Mouse (Mus musculus) G1E (cell line): ENCODE results near the gene Sel1l3. TPM values are rescaled to one million over a fixed set of nuclear protein-coding genes. Genes with fewer than 3 reads are reported as not detected.
A peak's percentile ranks its signal among the peaks of the same experiment; 100 is the strongest.

Source experiments
- ATAC-seq: 2 replicates; pipeline ENCODE4 v1.8.0; 2016; ENCODE audit warnings: mild to moderate bottlenecking; ENCODE audit not compliant: insufficient number of reproducible peaks, poor library complexity, low FRiP score, severe bottlenecking; ENCODE audit errors: extremely low read depth
- DNase-seq: peaks from one replicate; pipeline ENCODE4 v3.0.0; 2012; ENCODE audit warnings: low spot score
- H3K27me3 ChIP-seq: 2 replicates; pipeline ENCODE4 v1.6.1; 2012; ENCODE audit warnings: mild to moderate bottlenecking, low read length, inconsistent platforms; ENCODE audit not compliant: insufficient read depth
- H3K36me3 ChIP-seq: replicated peaks from 2 replicates; pipeline ENCODE3; 2012; ENCODE audit warnings: mild to moderate bottlenecking, inconsistent platforms
- H3K4me1 ChIP-seq: 2 replicates; pipeline ENCODE4 v1.6.1; 2012; ENCODE audit warnings: low read depth, low read length, inconsistent platforms, mixed read lengths; ENCODE audit not compliant: insufficient read depth
- H3K4me3 ChIP-seq: 2 replicates; pipeline ENCODE4 v1.5.1; 2012; ENCODE audit warnings: low read depth, mild to moderate bottlenecking, inconsistent platforms, low read length, moderate library complexity, mixed read lengths
- H3K9me3 ChIP-seq: replicated peaks from 2 replicates; pipeline ENCODE4 v1.6.1; 2012; ENCODE audit warnings: inconsistent platforms
- CTCF ChIP-seq: IDR thresholded peaks from 2 replicates; pipeline ENCODE4 v1.5.1; 2012; ENCODE audit warnings: low read depth, low read length, inconsistent platforms, mixed read lengths
- GATA1 ChIP-seq: IDR thresholded peaks from 2 replicates; pipeline ENCODE4 v1.6.1; 2012; ENCODE audit warnings: borderline replicate concordance, low read length, inconsistent platforms, mixed read lengths
- GATA2 ChIP-seq: IDR thresholded peaks from 2 replicates; pipeline ENCODE4 v1.6.1; 2012; ENCODE audit warnings: low read depth, low read length, inconsistent platforms, borderline replicate concordance
- POLR2AphosphoS5 ChIP-seq: IDR thresholded peaks from 2 replicates; pipeline ENCODE4 v1.6.1; 2012; ENCODE audit warnings: low read depth, low read length, inconsistent platforms; ENCODE audit not compliant: insufficient replicate concordance
- TAL1 ChIP-seq: conservative IDR thresholded peaks from 2 replicates; pipeline ENCODE4 v1.6.1; 2012; ENCODE audit warnings: low read depth, low read length, inconsistent platforms, mixed read lengths
- polyA plus RNA-seq: library from polyadenylated mRNA; stranded (reverse); fragments of >175 nt; gene quantifications from 2 replicates; pipeline ENCODE4 v1.2.3, GENCODE M21; 2012
- total RNA-seq, 2 experiments: library from RNA; stranded (forward) in 1 of 2; stranded (reverse) in 1 of 2; fragments of 200-1000 nt in 1 of 2; fragments of >200 nt in 1 of 2; fragmentation: Nextera tagmentation in 1 of 2; gene quantifications; 2 replicates each; pipeline ENCODE4 v1.2.3; 2014 to 2017

The Sel1l3 gene
- total and polyA plus RNA-seq, 3 experiments, result 0.44 TPM; not detected in 2

DNA sequence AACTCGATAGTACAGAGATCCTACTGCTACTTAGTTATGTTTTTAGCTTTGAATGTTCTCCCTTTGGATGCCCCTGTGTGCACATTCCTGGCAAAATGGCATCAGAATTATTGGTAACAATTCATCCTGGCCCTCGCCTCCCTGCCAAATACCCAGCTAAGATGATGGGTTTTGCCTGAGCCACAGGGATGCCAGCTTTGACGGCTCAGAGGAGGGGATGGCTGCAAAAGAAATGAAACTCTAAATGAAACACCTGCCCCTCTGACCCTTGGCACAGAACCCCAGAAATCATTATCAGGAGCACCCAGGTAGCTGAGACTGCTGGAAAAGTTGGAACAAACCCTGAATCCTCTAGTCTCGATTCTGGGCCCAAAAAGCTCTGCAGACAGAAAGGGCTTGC, 54.1 kb downstream of the Sel1l3 start:
- H3K4me3 ChIP-seq, result no peak overlapping the region
- no peaks in the 10 kb centered on the region for H3K27me3 ChIP-seq
- ATAC-seq (no peak), DNase-seq (no peak)
- TF ChIP-seq GATA1, result no peak
- no peak for TF ChIP-seq GATA2
- no peak for TF ChIP-seq POLR2AphosphoS5
- no peak for TF ChIP-seq CTCF
- H3K36me3 ChIP-seq, result no peaks in the 10 kb centered on the region
- no peaks in the 10 kb centered on the region for H3K4me1 ChIP-seq
- H3K9me3 ChIP-seq, result peaks cover 24% of the 10 kb centered on the region

DNA sequence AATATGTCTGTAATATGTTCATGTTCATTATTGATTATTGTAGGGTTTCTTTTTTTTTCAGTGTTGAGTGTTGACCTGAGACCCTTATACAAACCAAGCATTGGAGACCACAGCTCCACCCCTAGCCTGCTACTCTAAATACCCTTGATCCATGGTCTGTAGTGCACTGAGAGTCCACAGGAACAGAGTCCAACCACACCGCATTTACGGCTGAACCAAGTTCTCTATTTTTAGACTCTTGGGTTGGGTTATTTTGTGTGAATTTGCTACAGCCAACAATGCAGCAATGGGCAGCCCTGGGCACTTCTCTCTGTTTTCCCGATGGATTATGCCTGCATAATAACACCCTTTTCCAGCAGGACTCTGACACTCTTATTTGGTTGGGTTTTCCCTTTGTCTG, 54.6 kb downstream of the Sel1l3 start:
- no peak overlapping the region for H3K4me3 ChIP-seq
- no peak for TF ChIP-seq POLR2AphosphoS5
- no peak for TF ChIP-seq CTCF
- no peak for TF ChIP-seq GATA2
- TF ChIP-seq TAL1, result no peak
- TF ChIP-seq GATA1, result no peak
- H3K9me3 ChIP-seq, result peaks cover 26% of the 10 kb centered on the region
- DNase-seq, result no peak
- H3K36me3 ChIP-seq, result no peaks in the 10 kb centered on the region
- no peak for ATAC-seq
- H3K27me3 ChIP-seq, result no peaks in the 10 kb centered on the region
- no peaks in the 10 kb centered on the region for H3K4me1 ChIP-seq

DNA sequence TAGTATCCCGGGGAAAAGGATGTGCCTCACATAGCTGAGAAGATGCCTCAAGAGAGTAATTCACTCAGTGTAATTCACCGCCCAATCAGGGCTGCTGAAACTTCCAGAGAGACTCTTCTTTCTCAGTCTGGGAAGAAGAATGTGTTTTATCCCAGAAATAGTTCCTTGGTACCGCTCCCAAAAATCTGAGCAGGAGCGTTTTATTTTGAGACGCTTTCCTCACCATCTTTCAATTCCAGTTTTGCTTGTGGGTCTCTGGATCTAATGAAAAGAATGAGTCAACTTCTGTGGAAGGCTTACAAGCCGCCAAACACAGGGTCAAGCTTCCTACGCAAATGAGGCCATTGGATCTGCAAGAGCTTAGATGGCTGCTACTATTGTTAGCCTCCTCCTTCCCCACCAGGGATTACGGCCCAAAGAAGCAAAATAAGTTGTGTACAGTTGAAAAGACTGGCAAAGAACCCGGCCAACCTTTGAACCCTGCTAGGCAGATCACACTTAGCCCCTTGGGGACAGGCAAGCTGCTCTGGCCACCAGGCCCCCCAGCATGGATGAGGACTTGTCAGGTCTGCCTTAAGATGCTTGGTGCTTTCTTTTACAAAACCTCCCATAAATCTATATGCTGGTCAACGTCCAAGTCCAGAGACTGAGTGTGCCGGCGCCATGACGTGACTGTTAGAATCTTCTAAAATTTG, 57.6 kb downstream of the Sel1l3 start:
- Histone ChIP-seq H3K9me3 (peaks cover 21% of the 10 kb centered on the region), H3K27me3 (no peaks in the 10 kb centered on the region), H3K4me1 (no peaks in the 10 kb centered on the region), H3K4me3 (no peak overlapping the region), H3K36me3 (no peaks in the 10 kb centered on the region)
- ATAC-seq, result no peak
- no peak for DNase-seq
- TF ChIP-seq GATA2 (no peak), POLR2AphosphoS5 (no peak), GATA1 (no peak), CTCF (no peak), TAL1 (no peak)

DNA sequence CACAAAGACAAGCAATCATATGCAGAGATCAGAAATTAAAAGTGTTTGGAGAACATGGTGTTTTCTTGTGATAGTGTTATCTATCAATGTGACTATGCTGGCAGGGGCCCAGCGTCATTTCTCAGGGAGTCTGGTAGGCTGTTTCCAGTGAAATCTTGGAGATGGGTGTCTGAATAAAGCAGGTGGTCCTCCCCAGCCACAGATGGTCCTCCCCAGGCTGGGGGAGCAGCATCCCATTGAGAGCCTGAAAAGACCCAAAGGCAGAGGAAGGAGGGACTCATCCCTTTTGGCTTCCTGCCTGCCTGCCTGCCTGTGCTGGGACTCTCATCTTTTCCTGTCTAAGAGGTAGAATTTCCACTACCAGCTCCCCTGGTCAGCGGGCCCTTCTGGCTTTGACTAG, 59.2 kb downstream of the Sel1l3 start:
- no peak for TF ChIP-seq POLR2AphosphoS5
- TF ChIP-seq TAL1, result no peak
- no peak for TF ChIP-seq GATA2
- TF ChIP-seq CTCF, result no peak
- no peak for TF ChIP-seq GATA1
- DNase-seq, result no peak

DNA sequence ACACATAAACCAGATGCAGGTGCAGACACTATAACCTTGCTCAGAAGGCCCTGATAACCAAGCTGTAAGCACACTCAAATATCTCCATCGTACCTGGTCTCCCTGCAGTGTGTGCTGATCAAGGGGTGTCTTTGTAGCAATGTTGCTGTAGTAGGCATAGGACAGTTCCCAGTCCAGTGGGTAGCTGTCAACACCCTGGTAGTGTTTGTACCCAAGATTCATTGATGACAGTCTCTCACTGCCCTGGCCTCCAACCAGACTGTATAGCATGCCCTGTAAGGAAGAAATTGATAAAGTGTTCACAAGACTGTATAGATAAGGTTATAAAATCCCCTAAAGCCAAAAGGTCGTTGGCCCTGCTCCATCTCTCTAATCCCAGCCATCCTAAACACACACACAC, 59.6 kb downstream of the Sel1l3 start:
- no peaks in the 10 kb centered on the region for H3K4me1 ChIP-seq
- ATAC-seq, result peak; percentile 25
- no peak overlapping the region for H3K4me3 ChIP-seq
- peaks cover 26% of the 10 kb centered on the region for H3K9me3 ChIP-seq
- DNase-seq, result no peak
- TF ChIP-seq GATA1 (no peak), TAL1 (no peak), CTCF (no peak), GATA2 (no peak), POLR2AphosphoS5 (no peak)
- no peaks in the 10 kb centered on the region for H3K36me3 ChIP-seq
- H3K27me3 ChIP-seq, result no peaks in the 10 kb centered on the region

More for the DNA sequence above, 59.2 kb downstream of the Sel1l3 start:
- Histone ChIP-seq H3K4me1 (no peaks in the 10 kb centered on the region), H3K4me3 (no peak overlapping the region), H3K9me3 (peaks cover 22% of the 10 kb centered on the region), H3K36me3 (no peaks in the 10 kb centered on the region), H3K27me3 (no peaks in the 10 kb centered on the region)
- peak; percentile 30; the same call in 1 of the 2 replicates for ATAC-seq

DNA sequence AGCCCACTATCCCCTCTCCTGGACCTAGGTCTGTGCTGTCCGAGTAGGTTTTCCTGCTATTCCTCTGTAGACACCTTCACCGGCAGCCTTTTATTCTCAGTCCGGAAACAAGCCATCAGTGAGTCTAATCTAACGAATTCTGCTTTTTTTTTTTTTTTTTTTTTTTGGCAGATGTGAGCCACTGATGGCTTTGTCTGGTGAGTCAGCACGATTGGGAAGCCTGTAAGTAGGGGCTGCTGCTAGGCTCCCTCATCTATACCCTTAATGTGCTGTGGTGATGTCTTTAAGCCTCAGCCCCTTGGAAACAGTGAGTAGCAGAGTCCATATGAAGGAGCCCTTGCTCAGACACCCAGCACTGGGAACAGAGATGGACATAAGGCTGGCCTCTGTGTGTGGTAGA, 60.6 kb downstream of the Sel1l3 start:
- peaks cover 32% of the 10 kb centered on the region for H3K9me3 ChIP-seq
- no peak for TF ChIP-seq POLR2AphosphoS5
- no peak for TF ChIP-seq TAL1
- TF ChIP-seq CTCF, result no peak
- TF ChIP-seq GATA2, result no peak
- TF ChIP-seq GATA1, result no peak
- H3K36me3 ChIP-seq, result no peaks in the 10 kb centered on the region
- DNase-seq (no peak), ATAC-seq (peak; percentile 66)
- H3K4me3 ChIP-seq, result no peak overlapping the region
- no peaks in the 10 kb centered on the region for H3K4me1 ChIP-seq
- no peaks in the 10 kb centered on the region for H3K27me3 ChIP-seq
